Mouse (Mus musculus): ENCODE data around the gene Dnaic2.
A peak's percentile ranks its signal among the peaks of the same experiment; 100 is the strongest.

Dnaic2 gene

DNA sequence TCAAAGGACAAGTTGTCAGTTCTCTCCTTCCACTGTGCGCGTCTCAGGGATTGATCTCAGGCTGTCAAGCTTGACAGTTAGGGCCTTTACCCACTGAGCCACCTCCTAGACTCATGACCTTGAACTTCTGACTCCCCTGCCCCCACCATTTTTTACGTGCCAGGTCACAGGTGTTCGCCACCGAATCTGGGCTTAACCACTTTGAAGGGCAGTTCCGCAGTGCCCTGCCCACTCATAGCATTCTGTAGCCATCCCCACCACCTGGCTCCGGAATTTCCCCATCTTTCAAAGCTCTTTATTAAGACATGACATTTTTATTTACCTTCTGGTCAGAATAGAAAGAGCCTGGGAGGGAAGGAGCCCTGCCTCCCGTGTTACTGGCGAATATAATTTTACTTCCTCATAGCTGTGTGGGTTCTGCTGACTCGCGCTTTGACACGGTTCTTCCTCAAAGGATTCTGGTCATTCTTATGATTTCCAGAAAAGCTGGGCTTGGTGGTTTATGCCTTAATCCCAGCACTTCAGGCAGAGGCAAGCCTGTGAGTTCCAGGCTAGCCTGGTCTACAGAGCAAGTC, 20.4 kb downstream of the Dnaic2 start:
- DNase-seq (ENCODE audit: low spot score in 2 of 2): no peak

- DNase-seq (ENCODE audit: low spot score in 2 of 2): peak in 1 of 2 experiments; percentile 19
Observed at GRCm38 (mm10) chr11:114764820-114765818, 37.9 kb downstream of the Dnaic2 start, which contains the start of gene Kif19a. Kif19a (plus strand) TSS chr11:114765388.

- no peak for DNase-seq (ENCODE audit: low spot score in 2 of 2)
Observed at GRCm38 (mm10) chr11:114769911-114770310, 42.7 kb downstream of the Dnaic2 start.

GRCm38 (mm10) chr11:114771896-114772295, 44.7 kb downstream of the Dnaic2 start:
- DNase-seq (ENCODE audit: low spot score in 2 of 2): no peak

GRCm38 (mm10) chr11:114780076-114780475, 52.9 kb downstream of the Dnaic2 start:
- DNase-seq (ENCODE audit: low spot score in 2 of 2): no peak

DNA sequence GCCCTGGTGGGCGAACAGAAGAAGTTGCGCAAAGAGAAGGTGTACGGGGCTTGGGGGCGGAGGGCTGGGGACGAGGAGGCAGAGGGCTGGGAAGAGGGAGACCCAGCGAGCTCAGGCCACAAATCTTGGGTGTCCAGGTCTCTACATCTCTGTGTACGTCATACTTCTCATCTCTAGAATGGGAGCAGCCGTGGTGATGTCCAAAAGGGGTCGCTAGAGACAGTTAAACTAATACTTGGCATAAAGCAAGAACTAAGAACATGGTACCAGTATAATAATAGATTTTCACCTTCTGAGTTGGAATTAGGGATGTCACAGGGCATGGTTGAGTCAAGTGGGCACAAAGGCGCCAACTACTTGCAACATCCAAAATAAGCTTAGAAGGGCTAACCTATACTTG, 58.7 kb downstream of the Dnaic2 start:
- DNase-seq (ENCODE audit: low spot score in 2 of 2): no peak

- DNase-seq (ENCODE audit: low spot score in 2 of 2): no peak
Observed at GRCm38 (mm10) chr11:114786326-114786725, 59.1 kb downstream of the Dnaic2 start.

DNA sequence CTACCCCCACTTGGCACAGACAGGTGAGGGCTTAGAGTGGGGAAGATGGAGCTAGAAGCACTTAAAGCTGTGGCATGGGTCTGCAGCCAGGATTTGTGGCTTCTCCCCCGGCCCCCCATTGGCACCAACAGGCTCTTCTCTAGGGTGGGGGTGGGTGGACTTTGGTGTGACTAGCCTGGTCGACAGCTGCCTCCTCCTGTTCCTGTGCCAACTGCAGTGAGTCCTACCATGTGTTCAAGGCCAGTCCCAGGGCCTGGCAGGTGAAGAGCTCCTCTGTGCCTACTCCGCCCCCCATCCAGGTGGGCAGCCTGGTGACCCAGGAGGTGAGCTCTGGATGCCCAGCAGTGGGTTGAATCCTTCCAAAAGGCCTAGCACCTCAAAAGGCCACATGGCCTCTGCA, 60.4 kb downstream of the Dnaic2 start:
- DNase-seq (ENCODE audit: low spot score in 2 of 2): no peak

DNA sequence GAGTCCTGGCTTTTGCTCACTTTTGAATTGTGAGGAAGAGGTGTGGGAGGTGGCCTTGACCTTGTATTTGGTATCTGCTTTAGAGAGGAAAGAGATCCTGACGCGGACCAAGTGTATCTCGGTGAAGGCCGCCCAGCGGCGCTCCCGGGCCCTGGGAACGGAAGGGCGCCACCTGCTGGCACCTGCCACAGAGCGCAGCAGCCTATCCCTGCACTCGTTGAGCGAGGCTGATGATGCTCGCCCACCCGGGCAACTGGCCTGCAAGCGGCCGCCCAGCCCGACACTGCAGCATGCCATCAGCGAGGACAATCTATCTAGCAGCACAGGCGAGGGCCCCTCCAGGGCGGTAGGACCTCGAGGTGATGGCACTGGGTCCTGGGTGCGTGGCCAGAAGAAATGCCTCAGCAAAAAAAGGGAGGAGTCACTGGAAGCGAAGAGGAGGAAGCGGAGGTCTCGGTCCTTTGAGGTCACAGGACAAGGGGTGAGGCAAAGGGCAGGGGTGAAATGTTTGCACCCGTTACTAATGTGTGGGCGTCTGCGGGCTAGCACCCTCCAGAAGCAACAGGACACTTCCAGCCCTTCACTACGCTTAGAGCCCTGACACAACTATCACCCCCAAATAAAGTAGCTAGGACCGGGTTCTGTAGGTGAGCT, 62.0 kb downstream of the Dnaic2 start:
- peak; percentile 52 to 76 for DNase-seq (ENCODE audit: low spot score in 2 of 2)

GRCm38 (mm10) chr11:114789716-114790115, 62.5 kb downstream of the Dnaic2 start:
- no peak for DNase-seq (ENCODE audit: low spot score in 2 of 2)

DNA sequence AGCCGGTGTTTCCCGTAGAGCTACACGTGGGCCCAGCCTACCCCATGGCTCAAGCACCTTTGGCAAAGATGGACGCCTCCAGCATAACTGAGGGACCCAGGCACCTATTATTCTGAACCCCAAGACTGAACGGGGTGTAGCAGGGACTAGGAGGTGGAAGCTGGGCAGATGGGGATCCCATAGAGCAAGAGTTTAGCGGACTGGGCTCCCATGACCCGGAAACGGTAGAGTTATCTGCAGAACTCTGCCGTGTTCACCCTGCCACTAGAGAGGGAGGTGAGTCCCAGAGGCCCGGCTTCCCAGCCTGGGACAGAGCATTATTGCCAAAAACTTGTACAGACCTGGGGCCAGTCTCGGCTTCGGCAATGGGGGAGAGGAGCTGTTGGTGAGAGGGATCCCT, 63.0 kb downstream of the Dnaic2 start:
- DNase-seq (ENCODE audit: low spot score in 2 of 2): no peak

GRCm38 (mm10) chr11:114790841-114791240, 63.6 kb downstream of the Dnaic2 start:
- no peak for DNase-seq (ENCODE audit: low spot score in 2 of 2)

- no peak for DNase-seq (ENCODE audit: low spot score in 2 of 2)
Observed at GRCm38 (mm10) chr11:114791351-114791889, 64.2 kb downstream of the Dnaic2 start.

DNA sequence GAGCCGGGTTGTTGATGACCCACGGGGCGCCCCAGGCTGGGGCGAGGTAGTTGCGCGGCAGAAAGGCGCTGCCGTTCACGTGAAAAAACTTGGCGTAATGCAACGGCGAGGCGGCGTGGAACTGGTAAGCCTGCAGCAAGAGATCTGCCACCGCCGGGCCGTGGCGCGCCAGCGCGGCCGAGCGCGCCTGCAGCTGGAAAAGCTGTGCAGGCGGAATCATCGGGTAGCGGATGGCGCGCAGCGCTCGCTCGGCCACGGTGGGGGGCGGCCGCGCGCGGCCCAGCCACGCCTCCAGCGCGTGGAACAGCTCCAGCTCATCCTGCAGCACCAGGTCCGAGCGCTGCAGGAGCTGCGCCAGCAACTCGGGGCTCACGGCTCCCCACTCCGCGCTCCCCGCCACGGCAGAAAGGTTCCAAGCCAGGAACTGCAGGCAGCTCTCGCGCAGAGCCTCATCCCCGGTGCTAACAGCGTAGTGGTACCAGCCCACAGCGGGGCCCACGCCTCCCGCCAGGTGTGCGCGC, 64.7 kb downstream of the Dnaic2 start:
- no peak for DNase-seq (ENCODE audit: low spot score in 2 of 2)

GRCm38 (mm10) chr11:114792931-114793494, 65.8 kb downstream of the Dnaic2 start:
- DNase-seq (ENCODE audit: low spot score in 2 of 2): no peak

DNA sequence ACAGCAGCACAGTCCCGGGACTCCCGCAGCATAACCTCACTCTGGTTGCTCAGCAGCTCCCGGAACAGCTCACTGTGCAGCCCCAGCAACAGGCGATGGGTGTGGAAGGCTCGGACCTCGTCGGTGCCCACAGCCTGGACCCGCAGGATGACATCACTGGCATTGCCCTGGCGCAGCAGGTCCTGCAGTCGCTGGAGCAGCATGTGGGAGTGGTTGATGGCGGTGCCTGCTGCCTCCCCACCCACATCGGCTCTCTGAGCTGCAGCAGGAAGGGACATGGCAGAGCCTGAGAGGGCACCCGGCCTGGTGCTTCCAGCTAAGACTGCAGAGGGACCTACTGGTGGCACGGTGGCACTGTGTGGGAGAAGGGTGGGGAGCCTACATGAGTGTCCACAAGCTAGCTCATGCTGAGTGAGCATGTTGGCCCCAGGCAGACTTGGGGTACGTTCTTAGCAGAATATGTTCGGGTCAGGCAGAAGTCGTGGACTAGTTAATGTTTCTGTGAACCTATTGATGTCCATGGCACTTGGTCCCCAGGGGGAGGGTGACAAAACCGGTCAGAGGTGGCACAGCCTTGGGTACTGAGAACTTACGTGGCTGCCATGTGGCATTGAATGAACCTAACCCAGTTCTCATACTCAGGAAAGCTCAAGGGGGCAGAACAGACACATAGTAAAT, 66.8 kb downstream of the Dnaic2 start:
- no peak for DNase-seq (ENCODE audit: low spot score in 2 of 2)

GRCm38 (mm10) chr11:114794691-114795090, 67.5 kb downstream of the Dnaic2 start:
- no peak for DNase-seq (ENCODE audit: low spot score in 2 of 2)

- no peak for DNase-seq (ENCODE audit: low spot score in 2 of 2)
Observed at GRCm38 (mm10) chr11:114795231-114795746, 68.1 kb downstream of the Dnaic2 start.

GRCm38 (mm10) chr11:114795848-114796322, 68.7 kb downstream of the Dnaic2 start, which contains the start of gene Btbd17:
Btbd17 (minus strand) TSS chr11:114795945.
- no peak for DNase-seq (ENCODE audit: low spot score in 2 of 2)

DNA sequence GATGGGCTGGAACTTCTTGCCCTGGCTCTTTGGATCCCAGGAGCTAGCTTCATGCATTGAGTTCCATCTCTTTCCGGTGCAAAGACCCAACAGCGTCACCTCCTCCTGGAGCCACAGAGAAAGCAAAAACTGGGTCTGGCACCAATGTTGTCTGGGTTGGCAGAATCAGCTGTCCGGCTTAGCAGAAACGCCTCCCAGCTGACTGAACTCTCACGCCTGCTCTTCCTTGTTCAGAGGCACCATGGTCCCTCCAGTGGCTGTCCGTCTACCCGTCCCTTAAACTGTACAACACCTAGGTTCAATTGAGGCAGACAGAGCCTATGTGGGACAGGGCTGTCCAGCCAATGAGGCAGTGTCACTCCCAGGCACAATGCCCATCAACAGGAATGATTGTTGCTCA, 70.0 kb downstream of the Dnaic2 start:
- DNase-seq (ENCODE audit: low spot score in 2 of 2): no peak

All from spleen, postnatal 14 days (tissue).